Mouse (Mus musculus) kidney, postnatal 0 days (tissue): ENCODE measurements at regions not wholly inside any gene's neighbourhood (a gene's known extent, or its start where the extent isn't known, plus 50 kb on each side); places are given as distances from the start of the nearest gene placed in this dataset.

ENCODE experiments used
- ATAC-seq: fragments of 200-750 bp; cut with Nextera tagmentation; replicated peaks from 2 replicates; pipeline ENCODE4 v1.8.0; 2017; ENCODE audit warnings: low read depth, moderate number of reproducible peaks, moderate TSS enrichment, moderate library complexity; ENCODE audit not compliant: low FRiP score
- DNase-seq: peaks from one replicate; pipeline ENCODE4 v3.0.0-alpha.2; 2016; ENCODE audit warnings: low spot score
- H3K27ac ChIP-seq: fragments of 300-500 bp; sonication (generic); 2 replicates; pipeline ENCODE4 v1.5.1; 2014; ENCODE audit warnings: mild to moderate bottlenecking
- H3K27me3 ChIP-seq: fragments of 300-500 bp; sonication (generic); 2 replicates; pipeline ENCODE4 v1.6.1; 2014; ENCODE audit warnings: low read length, mixed read lengths; ENCODE audit not compliant: insufficient read depth
- H3K36me3 ChIP-seq: fragments of 300-500 bp; sonication (generic); 2 replicates; pipeline ENCODE4 v1.6.1; 2014; ENCODE audit warnings: low read length, mixed read lengths; ENCODE audit not compliant: insufficient read depth
- H3K4me1 ChIP-seq: fragments of 300-500 bp; sonication (generic); replicated peaks from 2 replicates; pipeline ENCODE4 v1.6.1; 2014; ENCODE audit warnings: antibody characterized with exemption, low read length, mixed read lengths; ENCODE audit not compliant: insufficient read depth
- H3K4me2 ChIP-seq: fragments of 300-500 bp; sonication (generic); 2 replicates; pipeline ENCODE4 v1.6.1; 2014; ENCODE audit warnings: mild to moderate bottlenecking, low read length, moderate library complexity, mixed read lengths
- H3K4me3 ChIP-seq: fragments of 300-500 bp; sonication (generic); replicated peaks from 2 replicates; pipeline ENCODE4 v1.5.1; 2014; ENCODE audit warnings: low read depth, low read length
- H3K9ac ChIP-seq: fragments of 300-500 bp; sonication (generic); 2 replicates; pipeline ENCODE4 v1.6.1; 2014; ENCODE audit warnings: low read depth, low read length
- H3K9me3 ChIP-seq: fragments of 300-500 bp; sonication (generic); replicated peaks from 2 replicates; pipeline ENCODE4 v1.6.1; 2016; ENCODE audit warnings: low read length, inconsistent platforms, mixed read lengths
- CTCF ChIP-seq: IDR thresholded peaks from 2 replicates; pipeline ENCODE4 v1.5.1; 2016; ENCODE audit warnings: antibody characterized with exemption, low read depth, mild to moderate bottlenecking, moderate library complexity
- WGBS: fragments of 180-500 bp; shearing (Covaris S2); extraction: QIAGEN DNeasy Blood & Tissue Kit; methylation state at CpG from one replicate; pipeline ENCODE4 v1.1.7; 2014; 5-methylcytosine and 5-hydroxymethylcytosine counted together

- ATAC-seq (no peak), DNase-seq (no peak)
- no peak for TF ChIP-seq CTCF
These were observed 109.6 kb upstream of the Cdh6 start for GRCm38 (mm10) chr15:13283106-13283505.

GRCm38 (mm10) chr15:13276909-13277235, 103.4 kb upstream of the Cdh6 start:
- H3K27me3 ChIP-seq = no peaks in the 10 kb centered on the region
- H3K4me3 ChIP-seq = no peak overlapping the region
- no peak for TF ChIP-seq CTCF
- no peaks in the 10 kb centered on the region for H3K4me1 ChIP-seq
- DNase-seq (no peak), ATAC-seq (no peak)
- no peak overlapping the region for H3K4me2 ChIP-seq
- no peak overlapping the region for H3K27ac ChIP-seq
- H3K9ac ChIP-seq = no peak overlapping the region
- H3K36me3 ChIP-seq = no peaks in the 10 kb centered on the region
- H3K9me3 ChIP-seq = no peaks in the 10 kb centered on the region
- WGBS = 84% methylated on average over 8 of the region's 8 CpGs

More at GRCm38 (mm10) chr15:13283106-13283505, 109.6 kb upstream of the Cdh6 start:
- 86% methylated on average over 5 of the region's 5 CpGs for whole genome bisulfite sequencing
- Histone ChIP-seq H3K9me3 (no peaks in the 10 kb centered on the region), H3K9ac (no peak overlapping the region), H3K27me3 (no peaks in the 10 kb centered on the region), H3K4me2 (no peak overlapping the region), H3K4me1 (no peaks in the 10 kb centered on the region), H3K36me3 (no peaks in the 10 kb centered on the region), H3K27ac (no peak overlapping the region), H3K4me3 (no peak overlapping the region)

DNA sequence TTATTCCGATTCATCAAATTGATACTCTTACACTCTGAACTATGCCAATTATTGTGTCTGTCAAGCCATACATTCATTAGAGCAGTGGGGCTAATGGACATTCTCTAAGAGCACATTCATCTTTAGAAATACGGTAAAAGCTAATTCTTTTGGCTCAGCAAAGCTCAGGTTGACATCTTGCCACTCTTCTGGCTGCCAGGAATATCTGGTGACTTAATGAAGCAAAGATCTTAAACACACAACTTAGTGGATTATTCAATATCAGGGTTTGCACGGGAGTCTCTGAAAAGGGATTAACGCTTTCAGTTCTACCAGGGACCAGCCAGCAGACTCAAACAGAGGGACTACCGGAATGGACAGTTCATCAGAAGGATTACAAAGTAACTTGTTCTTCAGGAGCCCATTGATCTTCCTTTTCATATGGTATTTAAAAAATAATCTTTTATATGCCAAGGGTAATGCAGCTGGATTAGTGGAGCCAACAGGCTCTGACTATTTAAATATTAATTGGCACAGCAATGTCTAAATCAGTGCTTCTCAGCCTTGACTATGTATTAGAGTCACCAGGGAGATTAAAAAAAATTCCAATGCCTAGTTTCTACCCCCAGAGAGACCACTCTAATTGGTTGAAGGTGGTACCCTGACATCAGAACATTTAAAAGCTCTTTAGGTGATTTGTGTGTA, 102.9 kb upstream of the Cdh6 start:
- no peak for TF ChIP-seq CTCF
- no peak overlapping the region for H3K4me2 ChIP-seq
- no peaks in the 10 kb centered on the region for H3K36me3 ChIP-seq
- no peak for ATAC-seq
- 69% methylated on average over 5 of the region's 5 CpGs for WGBS
- no peaks in the 10 kb centered on the region for H3K9me3 ChIP-seq
- DNase-seq = no peak
- H3K27ac ChIP-seq = no peak overlapping the region
- H3K9ac ChIP-seq = no peak overlapping the region
- no peaks in the 10 kb centered on the region for H3K4me1 ChIP-seq
- H3K27me3 ChIP-seq = no peaks in the 10 kb centered on the region
- no peak overlapping the region for H3K4me3 ChIP-seq

GRCm38 (mm10) chr15:13275326-13275725, 101.9 kb upstream of the Cdh6 start:
- peak; percentile 90 for DNase-seq

DNA sequence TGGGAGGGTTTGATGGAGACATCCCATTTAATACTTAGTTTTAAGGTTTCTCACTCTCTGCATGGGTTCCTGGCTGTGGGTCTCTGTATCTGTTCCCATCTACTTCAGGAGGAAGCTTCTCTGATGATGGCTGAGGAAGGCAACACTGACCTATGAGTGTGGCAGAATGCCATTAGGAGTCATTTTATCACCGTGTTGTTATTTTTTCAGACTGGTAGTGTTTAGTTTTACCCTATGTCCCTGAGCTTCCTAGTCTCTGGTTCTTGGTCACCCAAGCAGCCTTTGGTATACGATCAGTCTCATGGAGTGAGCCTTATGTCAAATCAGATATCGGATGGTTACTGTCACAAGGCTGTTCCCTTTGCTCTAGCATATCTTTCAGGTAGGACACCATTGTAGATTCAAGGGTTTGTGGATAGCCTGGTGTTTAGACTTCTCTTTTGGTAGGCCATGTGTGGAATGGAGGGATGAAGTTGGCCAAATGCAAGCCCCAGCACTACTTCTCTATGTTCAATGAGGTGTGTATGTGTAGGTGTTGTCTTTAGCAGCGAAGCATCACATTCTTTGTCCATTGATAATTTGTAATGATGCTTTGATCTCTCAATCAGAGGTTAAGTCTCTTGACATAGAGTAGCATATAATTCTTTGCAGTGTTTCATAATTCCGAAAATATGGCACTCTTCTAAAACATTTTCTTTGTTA, 101.0 kb upstream of the Cdh6 start:
- no peaks in the 10 kb centered on the region for H3K27me3 ChIP-seq
- no peaks in the 10 kb centered on the region for H3K9me3 ChIP-seq
- WGBS = 67% methylated on average over 5 of the region's 5 CpGs
- no peaks in the 10 kb centered on the region for H3K36me3 ChIP-seq
- H3K4me1 ChIP-seq = no peaks in the 10 kb centered on the region
- DNase-seq (no peak), ATAC-seq (no peak)
- TF ChIP-seq CTCF = no peak
- no peak overlapping the region for H3K27ac ChIP-seq
- no peak overlapping the region for H3K4me2 ChIP-seq
- H3K9ac ChIP-seq = no peak overlapping the region
- no peak overlapping the region for H3K4me3 ChIP-seq

More at GRCm38 (mm10) chr15:13275326-13275725, 101.9 kb upstream of the Cdh6 start:
- Histone ChIP-seq H3K9ac (no peak overlapping the region), H3K4me3 (no peak overlapping the region), H3K27ac (peak overlapping the region; percentile 42; the same call in 1 of the 2 replicates), H3K27me3 (no peaks in the 10 kb centered on the region), H3K36me3 (no peaks in the 10 kb centered on the region), H3K9me3 (no peaks in the 10 kb centered on the region), H3K4me1 (no peaks in the 10 kb centered on the region), H3K4me2 (no peak overlapping the region)
- 8% methylated on average over 5 of the region's 5 CpGs for WGBS
- TF ChIP-seq CTCF = no peak
- ATAC-seq = peak; percentile 77

GRCm38 (mm10) chr15:13246053-13246696, 72.7 kb upstream of the Cdh6 start:
- no peaks in the 10 kb centered on the region for H3K4me1 ChIP-seq
- no peak overlapping the region for H3K9ac ChIP-seq
- H3K27ac ChIP-seq = no peak overlapping the region
- H3K27me3 ChIP-seq = no peaks in the 10 kb centered on the region; the same call in 1 of the 2 replicates
- H3K4me3 ChIP-seq = no peak overlapping the region
- H3K36me3 ChIP-seq = no peaks in the 10 kb centered on the region
- 89% methylated on average over 11 of the region's 11 CpGs for WGBS
- ATAC-seq (no peak), DNase-seq (no peak)
- TF ChIP-seq CTCF = no peak
- H3K4me2 ChIP-seq = no peak overlapping the region
- no peaks in the 10 kb centered on the region for H3K9me3 ChIP-seq
